16 mouse cellular contexts compared by ENCODE assay signal in genomic region chr4:124298667-124299437, GRCm38 (mm10).
A peak's percentile ranks its signal among the peaks of the same experiment; 100 is the strongest.
DNase-seq lines count a peak whose midpoint lies in the region; ATAC-seq and TF ChIP-seq lines count a peak whose summit lies in the region.
"Had no signal": no experiment of that assay in that cellular context is flagged by ENCODE, and none has a peak within 500 bp of the region (broad histone marks: within the 10 kb centered on the region; RNA-seq: fewer than 3 reads in every experiment).

No protein-coding gene starts in this region.

- 0 out of 2 replicates have a peak, but pooled peaks have one; percentile 23 for ATAC-seq in forebrain, embryonic 14.5 days
- no peak for ATAC-seq in forebrain, postnatal 0 days
- no peak for ATAC-seq in midbrain, embryonic 14.5 days (ENCODE audit: low FRiP score, low TSS enrichment)
- ATAC-seq in midbrain, embryonic 15.5 days (replicated peaks): no peak
- no peak for ATAC-seq in hindbrain, postnatal 0 days
- ATAC-seq: Patski had no signal

- no peaks in the 10 kb centered on the region for H3K27me3 ChIP-seq in forebrain, embryonic 14.5 days (replicated peaks; ENCODE audit: control insufficient read depth, insufficient read depth, low read length)
- H3K27me3 ChIP-seq in forebrain, postnatal 0 days (ENCODE audit: insufficient read depth, low read length): no peaks in the 10 kb centered on the region
- H3K27me3 ChIP-seq in midbrain, embryonic 14.5 days (ENCODE audit: control insufficient read depth, insufficient read depth, low read length): 0 out of 2 replicates have a peak, but pooled peaks cover under 1% of the 10 kb centered on the region
- H3K27me3 ChIP-seq in midbrain, embryonic 15.5 days (replicated peaks): no peaks in the 10 kb centered on the region
- H3K27me3 ChIP-seq in hindbrain, postnatal 0 days (ENCODE audit: insufficient read depth, low read length): no peaks in the 10 kb centered on the region

- H3K9me3 ChIP-seq in forebrain, embryonic 14.5 days (replicated peaks; ENCODE audit: control insufficient read depth, low read length): no peaks in the 10 kb centered on the region
- H3K9me3 ChIP-seq in forebrain, postnatal 0 days (ENCODE audit: low read length): no peaks in the 10 kb centered on the region
- no peaks in the 10 kb centered on the region for H3K9me3 ChIP-seq in midbrain, embryonic 14.5 days (ENCODE audit: control insufficient read depth, low read length)
- no peaks in the 10 kb centered on the region for H3K9me3 ChIP-seq in midbrain, embryonic 15.5 days
- no peaks in the 10 kb centered on the region for H3K9me3 ChIP-seq in hindbrain, postnatal 0 days (ENCODE audit: low read length)

- no peak overlapping the region for H3K27ac ChIP-seq in forebrain, embryonic 14.5 days (ENCODE audit: low read depth, low read length)
- no peak overlapping the region for H3K27ac ChIP-seq in forebrain, postnatal 0 days (ENCODE audit: low read depth, low read length)
- H3K27ac ChIP-seq in midbrain, embryonic 14.5 days (replicated peaks; ENCODE audit: low read depth, low read length): no peak overlapping the region
- H3K27ac ChIP-seq in midbrain, embryonic 15.5 days: no peak overlapping the region
- no peak overlapping the region for H3K27ac ChIP-seq in hindbrain, postnatal 0 days
- H3K27ac ChIP-seq: stomach, postnatal 0 days had no signal

- TF ChIP-seq CTCF in forebrain, postnatal 0 days (IDR thresholded peaks at IDR 0.05; ENCODE audit: low read depth): no peak
- TF ChIP-seq CTCF in hindbrain, postnatal 0 days (IDR thresholded peaks at IDR 0.05; ENCODE audit: low read depth): no peak

- no peak overlapping the region for H3K4me3 ChIP-seq in forebrain, embryonic 14.5 days (ENCODE audit: low read depth, low read length)
- H3K4me3 ChIP-seq in forebrain, postnatal 0 days (ENCODE audit: low read depth, low read length): no peak overlapping the region
- no peak overlapping the region for H3K4me3 ChIP-seq in midbrain, embryonic 14.5 days (replicated peaks; ENCODE audit: low read depth, low read length)
- no peak overlapping the region for H3K4me3 ChIP-seq in midbrain, embryonic 15.5 days
- H3K4me3 ChIP-seq in hindbrain, postnatal 0 days (ENCODE audit: low read length): no peak overlapping the region

- no peak overlapping the region for H3K9ac ChIP-seq in forebrain, embryonic 14.5 days (ENCODE audit: low read length)
- no peak overlapping the region for H3K9ac ChIP-seq in forebrain, postnatal 0 days
- H3K9ac ChIP-seq in midbrain, embryonic 14.5 days (replicated peaks; ENCODE audit: low read length): no peak overlapping the region
- H3K9ac ChIP-seq in midbrain, embryonic 15.5 days: no peak overlapping the region
- no peak overlapping the region for H3K9ac ChIP-seq in hindbrain, postnatal 0 days (replicated peaks; ENCODE audit: low read length)

- WGBS in forebrain, embryonic 14.5 days: 28% methylated on average over 10 of the region's 10 CpGs
- 26% methylated on average over 10 of the region's 10 CpGs for WGBS in forebrain, postnatal 0 days
- WGBS in midbrain, embryonic 14.5 days: 23% methylated on average over 10 of the region's 10 CpGs
- WGBS in midbrain, embryonic 15.5 days: 27% methylated on average over 10 of the region's 10 CpGs
- 28% methylated on average over 10 of the region's 10 CpGs for WGBS in hindbrain, postnatal 0 days

- H3K4me2 ChIP-seq in forebrain, embryonic 14.5 days (ENCODE audit: low read length): no peak overlapping the region
- no peak overlapping the region for H3K4me2 ChIP-seq in forebrain, postnatal 0 days (ENCODE audit: low read depth)
- H3K4me2 ChIP-seq in midbrain, embryonic 14.5 days (ENCODE audit: low read length): no peak overlapping the region
- H3K4me2 ChIP-seq in midbrain, embryonic 15.5 days: no peak overlapping the region
- H3K4me2 ChIP-seq in hindbrain, postnatal 0 days (ENCODE audit: low read depth, low read length): no peak overlapping the region
- H3K4me2 ChIP-seq: liver, embryonic 11.5 days had no signal

- H3K36me3 ChIP-seq in forebrain, embryonic 14.5 days (ENCODE audit: control insufficient read depth, insufficient read depth, low read length): no peaks in the 10 kb centered on the region
- no peaks in the 10 kb centered on the region for H3K36me3 ChIP-seq in forebrain, postnatal 0 days (ENCODE audit: insufficient read depth)
- no peaks in the 10 kb centered on the region for H3K36me3 ChIP-seq in midbrain, embryonic 14.5 days (ENCODE audit: control insufficient read depth, insufficient read depth, low read length)
- H3K36me3 ChIP-seq in midbrain, embryonic 15.5 days (replicated peaks): no peaks in the 10 kb centered on the region
- H3K36me3 ChIP-seq in hindbrain, postnatal 0 days (ENCODE audit: insufficient read depth, low read length): no peaks in the 10 kb centered on the region

- peaks cover 3% of the 10 kb centered on the region; the same call in 1 of the 2 replicates for H3K4me1 ChIP-seq in forebrain, embryonic 14.5 days (ENCODE audit: control insufficient read depth, insufficient read depth, low read length)
- no peaks in the 10 kb centered on the region for H3K4me1 ChIP-seq in forebrain, postnatal 0 days (ENCODE audit: insufficient read depth)
- H3K4me1 ChIP-seq in midbrain, embryonic 14.5 days (ENCODE audit: control insufficient read depth, insufficient read depth, low read length): peaks cover 12% of the 10 kb centered on the region; the same call in 1 of the 2 replicates
- H3K4me1 ChIP-seq in midbrain, embryonic 15.5 days: no peaks in the 10 kb centered on the region
- no peaks in the 10 kb centered on the region for H3K4me1 ChIP-seq in hindbrain, postnatal 0 days (ENCODE audit: insufficient read depth, low read length)

- peak; percentile 46 for DNase-seq in forebrain, embryonic 14.5 days (ENCODE audit: low spot score)
- no peak for DNase-seq in forebrain, postnatal 0 days
- DNase-seq in midbrain, embryonic 14.5 days: peak; percentile 39
- peak; percentile 14 for DNase-seq in hindbrain, postnatal 0 days (ENCODE audit: low spot score)
- no peak for DNase-seq in spleen, postnatal 10 days (ENCODE audit: low spot score in 2 of 2)
- DNase-seq in left cerebral cortex, adult 11 months (ENCODE audit: low spot score): no peak
- DNase-seq: B cell, adult 2 months; cerebellum, postnatal 36 days; kidney, adult 11 months; kidney, postnatal 25 days; right cerebral cortex, adult 18-20 months; thymus, postnatal 4 days had no signal

Comparison
In these comparisons a context has a peak if more than half of its experiments do, and no peak if none do; other contexts are left out.
1. DNase-seq: peak in forebrain, embryonic 14.5 days (single experiment), midbrain, embryonic 14.5 days (single experiment) and hindbrain, postnatal 0 days (single experiment); none in forebrain, postnatal 0 days (single experiment), spleen, postnatal 10 days (0 of 2) and left cerebral cortex, adult 11 months (single experiment).